Mouse (Mus musculus): Measurements from ENCODE around the gene 1520401A03Rik. TPM values are rescaled to one million over a fixed set of nuclear protein-coding genes. Genes with fewer than 3 reads are reported as not detected.

The 1520401A03Rik gene
- total RNA-seq, 2 experiments from 2014 or later, result not detected

GRCm38 (mm10) chr17:23672761-23673160 is 49.8 kb downstream of the 1520401A03Rik start:
- no peak for ATAC-seq (replicated peaks; ENCODE audit: poor library complexity)

GRCm38 (mm10) chr17:23671519-23671918 is 51.1 kb downstream of the 1520401A03Rik start:
- ATAC-seq (replicated peaks; ENCODE audit: poor library complexity), result no peak

GRCm38 (mm10) chr17:23670516-23671074 is 52.0 kb downstream of the 1520401A03Rik start:
- ATAC-seq (replicated peaks; ENCODE audit: poor library complexity), result no peak

GRCm38 (mm10) chr17:23665511-23665910 is 57.1 kb downstream of the 1520401A03Rik start:
- no peak for ATAC-seq (replicated peaks; ENCODE audit: poor library complexity)

DNA sequence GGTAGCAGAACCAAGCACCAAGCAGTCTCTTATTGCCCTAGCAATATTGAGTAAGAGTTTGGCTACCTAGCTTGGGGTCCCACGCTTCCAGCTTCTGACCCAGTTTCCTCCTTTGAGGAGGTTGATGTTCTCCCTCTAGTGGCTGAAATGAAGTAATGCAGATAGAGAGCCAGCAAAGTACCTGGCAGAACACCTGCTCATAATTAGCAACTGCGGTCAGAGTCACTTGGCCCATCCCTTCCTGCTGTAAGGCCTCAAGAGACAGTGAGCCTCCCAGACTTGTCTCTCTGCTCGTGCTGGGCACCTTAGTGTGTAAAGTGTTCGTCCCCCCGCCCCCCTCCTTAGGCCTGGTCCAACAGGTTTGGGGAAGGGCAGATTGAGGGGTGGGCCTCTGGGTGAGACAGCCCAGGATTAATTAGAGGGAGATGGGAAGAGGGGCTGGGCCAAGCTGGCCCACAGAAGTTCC is 58.0 kb downstream of the 1520401A03Rik start:
- peak; percentile 74 for ATAC-seq (replicated peaks; ENCODE audit: poor library complexity)

DNA sequence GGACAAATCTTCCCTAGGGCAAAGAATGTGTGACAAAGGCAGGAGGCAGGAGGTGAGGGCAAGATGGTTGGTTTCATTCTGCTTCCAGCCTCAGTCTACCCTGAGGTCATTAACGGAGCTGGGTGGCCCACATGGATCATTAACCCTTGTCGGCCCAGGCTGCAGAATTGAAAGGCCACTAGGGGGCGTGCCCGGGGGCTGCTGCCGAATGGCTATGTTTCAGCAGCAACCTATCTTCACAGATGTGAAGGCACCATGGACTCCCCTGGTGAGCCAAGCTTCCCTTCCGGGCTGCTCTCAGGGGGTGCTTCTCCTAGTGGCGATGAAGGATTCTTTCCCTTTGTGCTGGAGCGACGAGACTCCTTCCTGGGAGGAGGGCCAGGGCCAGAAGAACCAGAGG is 61.1 kb downstream of the 1520401A03Rik start:
- ATAC-seq (replicated peaks; ENCODE audit: poor library complexity), result peak; percentile 33

DNA sequence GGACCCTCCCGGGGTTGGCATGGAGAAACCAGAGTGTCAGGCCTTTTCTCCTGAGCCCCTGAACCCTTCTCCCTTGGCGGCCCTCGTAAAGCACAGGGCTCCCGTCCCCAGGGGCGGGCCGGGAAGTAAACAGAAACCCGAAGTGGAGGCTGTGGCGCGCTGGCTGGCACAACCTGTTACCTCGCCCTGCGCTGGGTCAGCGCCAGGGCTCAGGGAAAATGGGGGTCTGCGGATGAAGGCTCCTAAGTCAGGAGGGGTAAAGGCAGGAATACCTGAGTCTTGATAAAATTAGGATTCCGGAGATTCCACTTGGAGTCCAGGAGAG is 61.7 kb downstream of the 1520401A03Rik start:
- ATAC-seq (replicated peaks; ENCODE audit: poor library complexity), result peak; percentile 45; the same call in 1 of the 2 replicates

- peak; percentile 52 for ATAC-seq (replicated peaks; ENCODE audit: poor library complexity)
Measured at GRCm38 (mm10) chr17:23660117-23660875, 62.3 kb downstream of the 1520401A03Rik start, which contains the start of gene Bicdl2. Gene Bicdl2, plus strand, starts transcription at chr17:23660506.

GRCm38 (mm10) chr17:23658450-23658849 is 64.1 kb downstream of the 1520401A03Rik start:
- no peak for ATAC-seq (replicated peaks; ENCODE audit: poor library complexity)

Other genes with a start within 250 kb of the 1520401A03Rik start
- not detected in 2 replicates for gene Vmn2r117, start 243.1 kb downstream of the 1520401A03Rik start, total RNA-seq (2015)
- not detected in 2 replicates for gene Vmn2r117, start 243.1 kb downstream of the 1520401A03Rik start, total RNA-seq (2017)
- gene Zfp213, start 158.5 kb downstream of the 1520401A03Rik start, total RNA-seq (2015), result 3.6 and 5.3 TPM in 2 replicates
- 6.5 and 9.2 TPM in 2 replicates for gene Zfp213, start 158.5 kb downstream of the 1520401A03Rik start, total RNA-seq (2017)
- gene Zfp13, start 123.3 kb downstream of the 1520401A03Rik start, total RNA-seq (2015), result 0.37 TPM in 1 of 2 replicates, not detected in the other
- 0.92 and 1.3 TPM in 2 replicates for gene Zfp13, start 123.3 kb downstream of the 1520401A03Rik start, total RNA-seq (2017)
- not detected in 2 replicates for gene Zscan10, start 121.9 kb downstream of the 1520401A03Rik start, total RNA-seq (2015)
- not detected in 2 replicates for gene Zscan10, start 121.9 kb downstream of the 1520401A03Rik start, total RNA-seq (2017)
- 1.3 and 1.4 TPM in 2 replicates for gene Mmp25, start 77.5 kb downstream of the 1520401A03Rik start, total RNA-seq (2015)
- 0.42 and 1.4 TPM in 2 replicates for gene Mmp25, start 77.5 kb downstream of the 1520401A03Rik start, total RNA-seq (2017)
- not detected in 2 replicates for gene Bicdl2, start 62.3 kb downstream of the 1520401A03Rik start, total RNA-seq (2015)
- not detected in 2 replicates for gene Bicdl2, start 62.3 kb downstream of the 1520401A03Rik start, total RNA-seq (2017)
- gene Hcfc1r1, start 49.2 kb downstream of the 1520401A03Rik start, total RNA-seq (2015), result 39.1 and 42.7 TPM in 2 replicates
- gene Hcfc1r1, start 49.2 kb downstream of the 1520401A03Rik start, total RNA-seq (2017), result 17.8 and 20.2 TPM in 2 replicates
- 32.3 and 33.4 TPM in 2 replicates for gene Thoc6, start 48.9 kb downstream of the 1520401A03Rik start, total RNA-seq (2015)
- gene Thoc6, start 48.9 kb downstream of the 1520401A03Rik start, total RNA-seq (2017), result 45.7 and 51.2 TPM in 2 replicates
- 3.6 and 4.3 TPM in 2 replicates for gene Tnfrsf12a, start 45.3 kb downstream of the 1520401A03Rik start, total RNA-seq (2015)
- 5.9 and 7.9 TPM in 2 replicates for gene Tnfrsf12a, start 45.3 kb downstream of the 1520401A03Rik start, total RNA-seq (2017)
- gene Cldn6, start 43.5 kb downstream of the 1520401A03Rik start, total RNA-seq (2015), result not detected in 2 replicates
- gene Cldn6, start 43.5 kb downstream of the 1520401A03Rik start, total RNA-seq (2017), result not detected in 2 replicates
- not detected in 2 replicates for gene Cldn9, start 38.8 kb downstream of the 1520401A03Rik start, total RNA-seq (2015)
- gene Cldn9, start 38.8 kb downstream of the 1520401A03Rik start, total RNA-seq (2017), result not detected in 2 replicates
- gene Pkmyt1, start 3.6 kb upstream of the 1520401A03Rik start, total RNA-seq (2015), result 34.5 and 36.9 TPM in 2 replicates
- gene Pkmyt1, start 3.6 kb upstream of the 1520401A03Rik start, total RNA-seq (2017), result 17.3 and 20.5 TPM in 2 replicates
- 1.3 and 1.6 TPM in 2 replicates for gene Paqr4, start 18.1 kb upstream of the 1520401A03Rik start, total RNA-seq (2015)
- 1.9 and 2.4 TPM in 2 replicates for gene Paqr4, start 18.1 kb upstream of the 1520401A03Rik start, total RNA-seq (2017)
- 0.05 TPM in 1 of 2 replicates, not detected in the other for gene Kremen2, start 23.1 kb upstream of the 1520401A03Rik start, total RNA-seq (2015)
- gene Kremen2, start 23.1 kb upstream of the 1520401A03Rik start, total RNA-seq (2017), result not detected in 2 replicates
- gene Flywch1, start 48.8 kb upstream of the 1520401A03Rik start, total RNA-seq (2015), result 4.7 and 5.1 TPM in 2 replicates
- gene Flywch1, start 48.8 kb upstream of the 1520401A03Rik start, total RNA-seq (2017), result 9.9 and 10.6 TPM in 2 replicates
- gene Flywch2, start 63.3 kb upstream of the 1520401A03Rik start, total RNA-seq (2015), result 1.1 and 3.3 TPM in 2 replicates
- gene Flywch2, start 63.3 kb upstream of the 1520401A03Rik start, total RNA-seq (2017), result not detected in 2 replicates
- 298 and 382 TPM in 2 replicates for gene Srrm2, start 67.7 kb upstream of the 1520401A03Rik start, total RNA-seq (2015)
- gene Srrm2, start 67.7 kb upstream of the 1520401A03Rik start, total RNA-seq (2017), result 96.7 and 109 TPM in 2 replicates
- gene Elob, start 106.4 kb upstream of the 1520401A03Rik start, total RNA-seq (2015), result 262 and 312 TPM in 2 replicates
- gene Elob, start 106.4 kb upstream of the 1520401A03Rik start, total RNA-seq (2017), result 108 and 112 TPM in 2 replicates
- not detected in 2 replicates for gene Prss33, start 113.3 kb upstream of the 1520401A03Rik start, total RNA-seq (2015)
- gene Prss33, start 113.3 kb upstream of the 1520401A03Rik start, total RNA-seq (2017), result not detected in 2 replicates
- not detected in 2 replicates for gene Prss32, start 121.1 kb upstream of the 1520401A03Rik start, total RNA-seq (2015)
- gene Prss32, start 121.1 kb upstream of the 1520401A03Rik start, total RNA-seq (2017), result not detected in 2 replicates
- 0.35 TPM in 1 of 2 replicates, not detected in the other for gene Prss41, start 121.4 kb upstream of the 1520401A03Rik start, total RNA-seq (2015)
- not detected in 2 replicates for gene Prss41, start 121.4 kb upstream of the 1520401A03Rik start, total RNA-seq (2017)
- not detected in 2 replicates for gene Prss21, start 145.3 kb upstream of the 1520401A03Rik start, total RNA-seq (2015)
- not detected in 2 replicates for gene Prss21, start 145.3 kb upstream of the 1520401A03Rik start, total RNA-seq (2017)
- gene Dcpp1, start 158.1 kb upstream of the 1520401A03Rik start, total RNA-seq (2015), result not detected in 2 replicates
- not detected in 2 replicates for gene Dcpp1, start 158.1 kb upstream of the 1520401A03Rik start, total RNA-seq (2017)
- gene Dcpp2, start 158.1 kb upstream of the 1520401A03Rik start, total RNA-seq (2015), result not detected in 2 replicates
- gene Dcpp2, start 158.1 kb upstream of the 1520401A03Rik start, total RNA-seq (2017), result not detected in 2 replicates
- gene Dcpp3, start 194.7 kb upstream of the 1520401A03Rik start, total RNA-seq (2015), result not detected in 2 replicates
- gene Dcpp3, start 194.7 kb upstream of the 1520401A03Rik start, total RNA-seq (2017), result not detected in 2 replicates
- gene Sbp, start 218.9 kb upstream of the 1520401A03Rik start, total RNA-seq (2015), result not detected in 2 replicates
- gene Sbp, start 218.9 kb upstream of the 1520401A03Rik start, total RNA-seq (2017), result not detected in 2 replicates
- gene Sbpl, start 232.5 kb upstream of the 1520401A03Rik start, total RNA-seq (2015), result not detected in 2 replicates
- not detected in 2 replicates for gene Sbpl, start 232.5 kb upstream of the 1520401A03Rik start, total RNA-seq (2017)